Mouse (Mus musculus) common myeloid progenitor, adult 5-6 weeks (primary cell): ENCODE data around the gene Aldoart1. TPM values are rescaled to one million over a fixed set of nuclear protein-coding genes. Genes with fewer than 3 reads are reported as not detected.

Experiments
- ATAC-seq: replicated peaks from 2 replicates; pipeline ENCODE4 v1.8.0; 2016; ENCODE audit warnings: low read depth, mild to moderate bottlenecking, moderate TSS enrichment, inconsistent platforms; ENCODE audit not compliant: poor library complexity, severe bottlenecking
- total RNA-seq: library from RNA; stranded (forward); fragments of 200-1000, 187-1606 nt; gene quantifications from 2 replicates; pipeline ENCODE4 v1.2.3, GENCODE M21; 2017

The Aldoart1 gene
- 0.05 TPM in 1 of 2 replicates, not detected in the other for total RNA-seq

GRCm38 (mm10) chr4:72852534-72852933 lies at the start of gene Aldoart1:
Gene Aldoart1 (minus strand): TSS chr4:72852634.
- ATAC-seq = no peak

- ATAC-seq = no peak
Measured at GRCm38 (mm10) chr4:72901566-72901965, 49.1 kb upstream of the Aldoart1 start.

- ATAC-seq = no peak
Measured at GRCm38 (mm10) chr4:72865371-72866075, 13.1 kb upstream of the Aldoart1 start.

- ATAC-seq = no peak
Measured at GRCm38 (mm10) chr4:72844276-72844675, 8.2 kb downstream of the Aldoart1 start.

GRCm38 (mm10) chr4:72843025-72843424 lies 9.4 kb downstream of the Aldoart1 start:
- no peak for ATAC-seq

- ATAC-seq = no peak
Measured at GRCm38 (mm10) chr4:72836430-72836829, 16.0 kb downstream of the Aldoart1 start.

GRCm38 (mm10) chr4:72835400-72835799 lies 17.0 kb downstream of the Aldoart1 start:
- no peak for ATAC-seq

- ATAC-seq = no peak
Measured at GRCm38 (mm10) chr4:72800816-72801215, 51.6 kb downstream of the Aldoart1 start.
